Mouse (Mus musculus): ENCODE measurements around the gene Ankrd63. TPM values are rescaled to one million over a fixed set of nuclear protein-coding genes. Genes with fewer than 3 reads are reported as not detected.
A peak's percentile ranks its signal among the peaks of the same experiment; 100 is the strongest.

Gene Ankrd63
- total RNA-seq, 2 experiments from 2014 or later, result 17.7 to 17.9 TPM

GRCm38 (mm10) chr2:118695677-118696232 lies 8.0 kb downstream of the Ankrd63 start:
- DNase-seq (ENCODE audit: extremely low spot score in 1 of 2, low spot score in 1 of 2), result peak in 1 of 2 experiments; percentile 39

- DNase-seq (ENCODE audit: extremely low spot score in 1 of 2, low spot score in 1 of 2), result no peak
Measured at GRCm38 (mm10) chr2:118693370-118693966, 10.3 kb downstream of the Ankrd63 start.

- DNase-seq (ENCODE audit: extremely low spot score in 1 of 2, low spot score in 1 of 2), result no peak
Measured at GRCm38 (mm10) chr2:118689875-118690274, 13.9 kb downstream of the Ankrd63 start.

GRCm38 (mm10) chr2:118687791-118688190 lies 16.0 kb downstream of the Ankrd63 start:
- DNase-seq (ENCODE audit: extremely low spot score in 1 of 2, low spot score in 1 of 2), result no peak

GRCm38 (mm10) chr2:118686693-118687092 lies 17.1 kb downstream of the Ankrd63 start:
- DNase-seq (ENCODE audit: extremely low spot score in 1 of 2, low spot score in 1 of 2), result no peak

GRCm38 (mm10) chr2:118685088-118685487 lies 18.7 kb downstream of the Ankrd63 start:
- no peak for DNase-seq (ENCODE audit: extremely low spot score in 1 of 2, low spot score in 1 of 2)

GRCm38 (mm10) chr2:118682544-118683260 lies 21.1 kb downstream of the Ankrd63 start:
- no peak for DNase-seq (ENCODE audit: extremely low spot score in 1 of 2, low spot score in 1 of 2)

- no peak for DNase-seq (ENCODE audit: extremely low spot score in 1 of 2, low spot score in 1 of 2)
Measured at GRCm38 (mm10) chr2:118680926-118681325, 22.8 kb downstream of the Ankrd63 start.

GRCm38 (mm10) chr2:118679577-118679976 lies 24.2 kb downstream of the Ankrd63 start:
- DNase-seq (ENCODE audit: extremely low spot score in 1 of 2, low spot score in 1 of 2), result no peak

GRCm38 (mm10) chr2:118677817-118678216 lies 25.9 kb downstream of the Ankrd63 start:
- DNase-seq (ENCODE audit: extremely low spot score in 1 of 2, low spot score in 1 of 2), result no peak

GRCm38 (mm10) chr2:118676839-118677741 lies 26.7 kb downstream of the Ankrd63 start:
- DNase-seq (ENCODE audit: extremely low spot score in 1 of 2, low spot score in 1 of 2), result peak in 1 of 2 experiments; percentile 39

GRCm38 (mm10) chr2:118674500-118674899 lies 29.3 kb downstream of the Ankrd63 start:
- DNase-seq (ENCODE audit: extremely low spot score in 1 of 2, low spot score in 1 of 2), result no peak

GRCm38 (mm10) chr2:118673686-118674465 lies 29.9 kb downstream of the Ankrd63 start:
- no peak for DNase-seq (ENCODE audit: extremely low spot score in 1 of 2, low spot score in 1 of 2)

GRCm38 (mm10) chr2:118671728-118672127 lies 32.0 kb downstream of the Ankrd63 start:
- DNase-seq (ENCODE audit: extremely low spot score in 1 of 2, low spot score in 1 of 2), result no peak

- DNase-seq (ENCODE audit: extremely low spot score in 1 of 2, low spot score in 1 of 2), result no peak
Measured at GRCm38 (mm10) chr2:118669785-118670184, 34.0 kb downstream of the Ankrd63 start.

- no peak for DNase-seq (ENCODE audit: extremely low spot score in 1 of 2, low spot score in 1 of 2)
Measured at GRCm38 (mm10) chr2:118669245-118669644, 34.5 kb downstream of the Ankrd63 start.

GRCm38 (mm10) chr2:118667181-118667580 lies 36.6 kb downstream of the Ankrd63 start:
- DNase-seq (ENCODE audit: extremely low spot score in 1 of 2, low spot score in 1 of 2), result no peak

- DNase-seq (ENCODE audit: extremely low spot score in 1 of 2, low spot score in 1 of 2), result no peak
Measured at GRCm38 (mm10) chr2:118665616-118666015, 38.1 kb downstream of the Ankrd63 start.

- no peak for DNase-seq (ENCODE audit: extremely low spot score in 1 of 2, low spot score in 1 of 2)
Measured at GRCm38 (mm10) chr2:118664975-118665516, 38.7 kb downstream of the Ankrd63 start.
